ENCODE assay signal across 8 mouse cellular contexts in genomic region chr9:41581152-41581551, GRCm38 (mm10).
DNase-seq lines count a peak whose midpoint lies in the region; ATAC-seq and TF ChIP-seq lines count a peak whose summit lies in the region.

No protein-coding gene starts in this region.

- peak overlapping the region; percentile 98 for H3K9ac ChIP-seq in embryonic facial prominence, embryonic 11.5 days (replicated peaks; ENCODE audit: low read length)
- H3K9ac ChIP-seq in liver, adult 2 months (ENCODE audit: low read depth, low read length) = no peak overlapping the region
- H3K9ac ChIP-seq in neural tube, embryonic 15.5 days (replicated peaks) = peak overlapping the region; percentile 94

- H3K27me3 ChIP-seq in embryonic facial prominence, embryonic 11.5 days (ENCODE audit: control insufficient read depth, insufficient read depth, low read length) = no peaks in the 10 kb centered on the region
- peaks cover 3% of the 10 kb centered on the region; the same call in 1 of the 2 replicates for H3K27me3 ChIP-seq in liver, adult 2 months (ENCODE audit: control insufficient read depth, insufficient read depth, low read length)
- no peaks in the 10 kb centered on the region for H3K27me3 ChIP-seq in neural tube, embryonic 15.5 days (replicated peaks)

- no peaks in the 10 kb centered on the region for H3K4me1 ChIP-seq in embryonic facial prominence, embryonic 11.5 days (ENCODE audit: control insufficient read depth, insufficient read depth, low read length)
- H3K4me1 ChIP-seq in liver, adult 2 months (ENCODE audit: control insufficient read depth, insufficient read depth, low read length) = no peaks in the 10 kb centered on the region
- peaks cover 23% of the 10 kb centered on the region for H3K4me1 ChIP-seq in neural tube, embryonic 15.5 days

- peak overlapping the region; percentile 98 for H3K27ac ChIP-seq in embryonic facial prominence, embryonic 11.5 days (replicated peaks; ENCODE audit: low read depth, low read length)
- no peak overlapping the region for H3K27ac ChIP-seq in liver, adult 2 months (replicated peaks; ENCODE audit: insufficient read depth, low read depth, low read length)
- H3K27ac ChIP-seq in neural tube, embryonic 15.5 days (replicated peaks) = peak overlapping the region; percentile 98

- WGBS in embryonic facial prominence, embryonic 11.5 days = 0% methylated on average over 14 of the region's 14 CpGs
- 9% methylated on average over 14 of the region's 14 CpGs for WGBS in liver, adult 2 months
- WGBS in neural tube, embryonic 15.5 days = 2% methylated on average over 14 of the region's 14 CpGs

- TF ChIP-seq CTCF in liver, adult 2 months (IDR thresholded peaks at IDR 0.05; ENCODE audit: low read depth, low read length) = no peak

- ATAC-seq in embryonic facial prominence, embryonic 11.5 days (replicated peaks; ENCODE audit: insufficient number of reproducible peaks, low FRiP score, low TSS enrichment, low read depth) = 0 out of 2 replicates have a peak, but pooled peaks have one; percentile 46
- ATAC-seq in neural tube, embryonic 15.5 days (ENCODE audit: low FRiP score) = no peak

- H3K9me3 ChIP-seq in embryonic facial prominence, embryonic 11.5 days (replicated peaks; ENCODE audit: control insufficient read depth, low read length) = no peaks in the 10 kb centered on the region
- H3K9me3 ChIP-seq in neural tube, embryonic 15.5 days (replicated peaks) = no peaks in the 10 kb centered on the region

- intact Hi-C loops in heart, postnatal 14 days (cut with DNase I) = loop anchor here (2.0 kb wide), 2 partner anchors 106 to 370 kb away; no protein-coding TSS in a partner anchor

- H3K4me2 ChIP-seq in embryonic facial prominence, embryonic 11.5 days (ENCODE audit: low read depth, low read length) = peak overlapping the region; percentile 34
- peak overlapping the region; percentile 61 for H3K4me2 ChIP-seq in neural tube, embryonic 15.5 days

- peak; percentile 7 to 28 for DNase-seq in urinary bladder, adult 18-20 months (ENCODE audit: low spot score in 2 of 2)
- DNase-seq in urinary bladder, adult 2 months (ENCODE audit: low spot score) = no peak
- DNase-seq in embryonic facial prominence, embryonic 11.5 days (ENCODE audit: low spot score) = peak; percentile 77
- DNase-seq in heart, postnatal 14 days = peak; percentile 36 to 46
- DNase-seq in liver, adult 2 months (ENCODE audit: extremely low read depth, low read depth, low spot score) = no peak
- DNase-seq in layer of hippocampus, adult 18-20 months (ENCODE audit: low spot score in 2 of 2) = no peak
- no peak for DNase-seq in thymus, postnatal 36 days

- peak overlapping the region; percentile 79 for H3K4me3 ChIP-seq in embryonic facial prominence, embryonic 11.5 days (ENCODE audit: low read depth, low read length)
- H3K4me3 ChIP-seq in liver, adult 2 months (ENCODE audit: insufficient read depth, low read depth, low read length) = peak overlapping the region; percentile 14; the same call in 1 of the 2 replicates
- H3K4me3 ChIP-seq in neural tube, embryonic 15.5 days (replicated peaks) = peak overlapping the region; percentile 62

- no peaks in the 10 kb centered on the region for H3K79me2 ChIP-seq in liver, adult 2 months (ENCODE audit: control insufficient read depth, insufficient read depth, low read length)

- no peak for TF ChIP-seq POLR2A in liver, adult 2 months (IDR thresholded peaks at IDR 0.05; ENCODE audit: extremely low read depth, insufficient read depth, low read length)

- H3K36me3 ChIP-seq in embryonic facial prominence, embryonic 11.5 days (replicated peaks; ENCODE audit: control insufficient read depth, insufficient read depth, low read depth, low read length) = no peaks in the 10 kb centered on the region
- no peaks in the 10 kb centered on the region for H3K36me3 ChIP-seq in liver, adult 2 months (ENCODE audit: control insufficient read depth, insufficient read depth, low read length)
- no peaks in the 10 kb centered on the region for H3K36me3 ChIP-seq in neural tube, embryonic 15.5 days

Comparison
In these comparisons a context has a peak if more than half of its experiments do, and no peak if none do; other contexts are left out.
1. DNase-seq: peak in urinary bladder, adult 18-20 months (2 of 2), embryonic facial prominence, embryonic 11.5 days (single experiment) and heart, postnatal 14 days (2 of 2); none in urinary bladder, adult 2 months (single experiment), liver, adult 2 months (single experiment), layer of hippocampus, adult 18-20 months (0 of 2) and thymus, postnatal 36 days (0 of 2).
2. H3K4me3 ChIP-seq: peak in every context shown above with its lines; median percentile 79 in embryonic facial prominence, embryonic 11.5 days; 62 in neural tube, embryonic 15.5 days; 14 in liver, adult 2 months.